Mouse (Mus musculus): ENCODE measurements around the gene Gnai2.

Gnai2 gene

GRCm38 (mm10) chr9:107629901-107630425, 5.2 kb downstream of the Gnai2 start:
- DNase-seq, result peak; percentile 56 to 64

- DNase-seq, result no peak
Measured at GRCm38 (mm10) chr9:107629411-107629730, 5.8 kb downstream of the Gnai2 start.

GRCm38 (mm10) chr9:107628721-107629410, 6.3 kb downstream of the Gnai2 start:
- no peak for DNase-seq

- no peak for DNase-seq
Measured at GRCm38 (mm10) chr9:107627387-107628255, 7.5 kb downstream of the Gnai2 start.

GRCm38 (mm10) chr9:107626844-107627277, 8.3 kb downstream of the Gnai2 start:
- peak; percentile 79 to 89 for DNase-seq

- no peak for DNase-seq
Measured at GRCm38 (mm10) chr9:107626158-107626843, 8.9 kb downstream of the Gnai2 start.

GRCm38 (mm10) chr9:107625351-107626128, 9.6 kb downstream of the Gnai2 start:
- no peak for DNase-seq

GRCm38 (mm10) chr9:107624951-107625350, 10.2 kb downstream of the Gnai2 start:
- no peak for DNase-seq

GRCm38 (mm10) chr9:107624539-107624938, 10.6 kb downstream of the Gnai2 start:
- peak in 1 of 2 experiments; percentile 73 for DNase-seq

GRCm38 (mm10) chr9:107620954-107621353, 14.2 kb downstream of the Gnai2 start:
- DNase-seq, result no peak

GRCm38 (mm10) chr9:107619546-107619879, 15.7 kb downstream of the Gnai2 start:
- no peak for DNase-seq

GRCm38 (mm10) chr9:107618778-107619545, 16.2 kb downstream of the Gnai2 start:
- no peak for DNase-seq

- no peak for DNase-seq
Measured at GRCm38 (mm10) chr9:107618098-107618497, 17.1 kb downstream of the Gnai2 start.

- no peak for DNase-seq
Measured at GRCm38 (mm10) chr9:107617461-107617860, 17.7 kb downstream of the Gnai2 start.

GRCm38 (mm10) chr9:107615035-107615434, 20.1 kb downstream of the Gnai2 start:
- no peak for DNase-seq

GRCm38 (mm10) chr9:107612945-107613569, 22.1 kb downstream of the Gnai2 start:
- DNase-seq, result no peak

- DNase-seq, result peak; percentile 92 to 93
Measured at GRCm38 (mm10) chr9:107612191-107612944, 22.8 kb downstream of the Gnai2 start.

GRCm38 (mm10) chr9:107611456-107612190, 23.5 kb downstream of the Gnai2 start:
- no peak for DNase-seq

GRCm38 (mm10) chr9:107609433-107609830, 25.7 kb downstream of the Gnai2 start:
- no peak for DNase-seq
